8 mouse cellular contexts compared by ENCODE assay signal in the genomic region with DNA sequence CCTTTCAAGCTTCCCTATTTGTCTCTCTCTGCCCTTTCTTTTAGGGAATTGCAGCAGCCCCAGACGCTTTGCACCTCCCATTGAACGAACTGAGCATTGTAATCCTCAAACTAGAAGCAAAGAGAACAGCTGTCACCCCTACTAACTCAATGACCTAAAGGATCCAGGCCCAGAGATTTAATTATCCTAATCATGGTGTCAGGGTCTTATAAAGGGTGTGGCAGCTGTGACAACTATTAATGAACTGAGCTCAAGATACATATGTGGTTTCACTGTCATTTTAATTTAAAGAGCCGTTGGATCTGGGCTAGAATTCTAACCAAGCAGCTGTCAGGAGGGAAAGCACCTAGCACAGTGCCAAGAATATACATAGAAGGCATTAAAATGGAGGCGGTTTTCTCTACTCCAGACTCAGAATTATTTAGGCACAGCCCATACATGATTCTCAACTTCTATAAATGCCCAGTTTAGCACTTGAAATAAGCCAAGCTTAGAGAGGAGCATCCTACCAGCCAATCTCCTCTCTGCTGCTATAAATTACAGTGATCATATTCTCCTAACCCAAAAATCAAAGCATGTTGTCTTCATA. TPM values are rescaled to one million over a fixed set of nuclear protein-coding genes. Genes with fewer than 3 reads are reported as not detected.
DNase-seq lines count a peak whose midpoint lies in the region; ATAC-seq lines count a peak whose summit lies in the region.

No protein-coding gene starts in this region.

- peak overlapping the region; percentile 88 for H3K4me3 ChIP-seq in liver, embryonic 13.5 days (replicated peaks)

- H3K36me3 ChIP-seq in liver, embryonic 13.5 days: peaks cover 3% of the 10 kb centered on the region; the same call in 1 of the 2 replicates

- no peak for ATAC-seq in liver, embryonic 13.5 days (ENCODE audit: low read depth)

- peak overlapping the region; percentile 87 for H3K4me2 ChIP-seq in liver, embryonic 13.5 days

- no peak overlapping the region for H3K27ac ChIP-seq in liver, embryonic 13.5 days

- DNase-seq in frontal cortex, postnatal 36 days (ENCODE audit: low spot score in 2 of 2): peak; percentile 37 to 79
- DNase-seq in frontal cortex, postnatal 10 days (ENCODE audit: low spot score in 2 of 2): no peak
- DNase-seq in right cerebral cortex, adult 2 months (ENCODE audit: low spot score in 2 of 2): peak; percentile 32 to 36
- no peak for DNase-seq in right cerebral cortex, postnatal 14 days
- DNase-seq in liver, embryonic 13.5 days: no peak
- no peak for DNase-seq in urinary bladder, postnatal 14 days (ENCODE audit: low spot score)
- no peak for DNase-seq in thymus, postnatal 25 days
- DNase-seq in adrenal gland, adult (ENCODE audit: inconsistent age in 2 of 2, low spot score in 1 of 2): no peak

- peaks cover 23% of the 10 kb centered on the region for H3K4me1 ChIP-seq in liver, embryonic 13.5 days (replicated peaks)

- H3K9ac ChIP-seq in liver, embryonic 13.5 days: peak overlapping the region; percentile 66

- H3K27me3 ChIP-seq in liver, embryonic 13.5 days: peaks cover 3% of the 10 kb centered on the region; the same call in 1 of the 2 replicates

- WGBS in liver, embryonic 13.5 days (ENCODE audit: insufficient replicate concordance): 26% methylated on average over 4 of the region's 4 CpGs

- no peaks in the 10 kb centered on the region for H3K9me3 ChIP-seq in liver, embryonic 13.5 days (replicated peaks)

RNA-seq across cellular contexts. Expression of a gene that starts 0.8 kb away (rescaled TPM):
- polyA plus RNA-seq in liver, embryonic 13.5 days (2015; fragmentation: Nextera tagmentation; extraction: Ambion mirVana): 15.5 and 18.7 TPM in 2 replicates

RNA-seq across cellular contexts. Expression of a gene that starts 17.4 kb away (rescaled TPM):
- polyA plus RNA-seq in liver, embryonic 13.5 days (2015; fragmentation: Nextera tagmentation; extraction: Ambion mirVana): 0.14 and 0.20 TPM in 2 replicates

Comparison
In these comparisons a context has a peak if more than half of its experiments do, and no peak if none do; other contexts are left out.
1. DNase-seq: peak in frontal cortex, postnatal 36 days (2 of 2) and right cerebral cortex, adult 2 months (2 of 2); none in frontal cortex, postnatal 10 days (0 of 2), right cerebral cortex, postnatal 14 days (single experiment), liver, embryonic 13.5 days (single experiment), urinary bladder, postnatal 14 days (single experiment), thymus, postnatal 25 days (single experiment) and adrenal gland, adult (0 of 2).